Mouse (Mus musculus): Measurements from ENCODE around the gene Rftn1. TPM values are rescaled to one million over a fixed set of nuclear protein-coding genes. Genes with fewer than 3 reads are reported as not detected.

Rftn1 gene
- polyA plus RNA-seq, 1 experiment, result 4.2 TPM

DNA sequence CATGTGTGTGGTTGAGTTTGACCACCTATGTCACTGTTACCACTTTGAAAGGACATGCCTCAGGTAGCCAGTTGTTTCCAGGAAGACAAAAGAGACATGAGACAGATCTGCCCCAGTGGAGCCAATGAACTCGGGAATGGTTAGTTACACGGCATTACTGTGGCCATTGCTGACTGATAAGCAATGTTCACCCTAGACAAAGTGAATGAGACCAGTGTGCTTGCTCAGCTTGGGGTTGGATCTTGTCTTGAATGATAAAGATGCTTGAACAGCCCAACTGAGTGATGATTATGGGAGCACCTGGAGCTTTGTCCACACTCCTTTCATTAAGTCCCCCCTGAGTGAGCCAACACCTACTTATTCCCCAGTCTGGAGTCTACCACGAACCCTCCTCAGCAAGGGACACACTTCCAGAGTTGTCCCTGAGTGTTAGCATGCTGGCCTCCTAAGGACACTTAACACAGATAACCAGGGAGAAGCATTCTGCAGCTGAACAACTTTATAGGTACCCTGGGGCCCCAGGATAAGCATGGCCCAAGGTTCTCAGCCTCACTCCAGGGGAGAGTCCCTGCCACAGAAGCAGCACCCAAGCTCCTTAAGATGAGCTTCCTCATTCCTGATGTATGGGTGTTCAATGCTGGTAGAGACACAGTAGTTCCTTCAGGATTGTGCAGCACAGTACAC, 149.6 kb downstream of the Rftn1 start:
- H3K27ac ChIP-seq (replicated peaks; ENCODE audit: low read depth, low read length), result no peak overlapping the region
- H3K4me1 ChIP-seq (ENCODE audit: control insufficient read depth, insufficient read depth, insufficient read length, low read length), result peaks cover 7% of the 10 kb centered on the region; the same call in 1 of the 2 replicates
- no peak overlapping the region for H3K4me3 ChIP-seq (ENCODE audit: insufficient read depth, low read depth, low read length)

GRCm38 (mm10) chr17:50037882-50038665, 152.4 kb downstream of the Rftn1 start:
- Histone ChIP-seq H3K27ac (replicated peaks; ENCODE audit: low read depth, low read length) (peak overlapping the region; percentile 21; the same call in 1 of the 2 replicates), H3K4me1 (ENCODE audit: control insufficient read depth, insufficient read depth, insufficient read length, low read length) (peaks cover 19% of the 10 kb centered on the region; the same call in 1 of the 2 replicates), H3K4me3 (ENCODE audit: insufficient read depth, low read depth, low read length) (no peak overlapping the region)

GRCm38 (mm10) chr17:50037416-50037815, 153.1 kb downstream of the Rftn1 start:
- Histone ChIP-seq H3K4me1 (ENCODE audit: control insufficient read depth, insufficient read depth, insufficient read length, low read length) (peaks cover 21% of the 10 kb centered on the region; the same call in 1 of the 2 replicates), H3K4me3 (ENCODE audit: insufficient read depth, low read depth, low read length) (no peak overlapping the region), H3K27ac (replicated peaks; ENCODE audit: low read depth, low read length) (peak overlapping the region; percentile 21; the same call in 1 of the 2 replicates)

DNA sequence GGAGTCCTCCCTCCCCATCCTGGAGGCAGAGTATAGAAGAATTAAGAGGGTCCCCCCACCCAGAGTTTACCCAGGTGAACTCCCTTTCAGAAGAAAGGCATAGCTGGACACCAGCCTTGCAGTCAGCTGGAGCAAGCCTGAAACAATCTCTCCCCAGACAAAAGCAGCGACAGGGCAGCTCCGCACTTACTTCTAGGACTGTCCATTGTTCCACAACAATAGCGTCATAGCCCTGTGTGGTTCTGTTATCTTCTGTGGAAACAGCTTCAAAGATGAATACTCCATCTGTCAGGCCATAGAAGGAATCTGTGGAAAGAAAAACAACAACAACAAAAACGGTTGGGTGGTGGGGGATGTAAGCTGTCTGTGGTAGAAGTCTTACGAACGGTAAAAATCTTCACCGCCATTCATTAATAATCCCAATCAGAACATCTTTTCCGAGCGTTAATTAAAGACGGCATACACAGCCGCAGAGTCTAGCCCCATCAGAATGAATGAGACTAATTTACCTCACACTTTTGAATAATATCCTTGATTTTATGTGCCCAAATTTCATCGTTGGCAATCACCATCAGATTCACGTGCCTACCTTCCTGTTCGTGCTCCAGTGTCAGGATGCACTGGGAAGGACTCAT, 153.6 kb downstream of the Rftn1 start:
- H3K4me3 ChIP-seq (ENCODE audit: insufficient read depth, low read depth, low read length), result no peak overlapping the region
- H3K27ac ChIP-seq (replicated peaks; ENCODE audit: low read depth, low read length), result no peak overlapping the region
- H3K4me1 ChIP-seq (ENCODE audit: control insufficient read depth, insufficient read depth, insufficient read length, low read length), result peaks cover 21% of the 10 kb centered on the region; the same call in 1 of the 2 replicates

GRCm38 (mm10) chr17:50033698-50034097, 156.8 kb downstream of the Rftn1 start:
- Histone ChIP-seq H3K27ac (replicated peaks; ENCODE audit: low read depth, low read length) (peak overlapping the region; percentile 90), H3K4me1 (ENCODE audit: control insufficient read depth, insufficient read depth, insufficient read length, low read length) (peaks cover 19% of the 10 kb centered on the region; the same call in 1 of the 2 replicates), H3K4me3 (ENCODE audit: insufficient read depth, low read depth, low read length) (no peak overlapping the region)

DNA sequence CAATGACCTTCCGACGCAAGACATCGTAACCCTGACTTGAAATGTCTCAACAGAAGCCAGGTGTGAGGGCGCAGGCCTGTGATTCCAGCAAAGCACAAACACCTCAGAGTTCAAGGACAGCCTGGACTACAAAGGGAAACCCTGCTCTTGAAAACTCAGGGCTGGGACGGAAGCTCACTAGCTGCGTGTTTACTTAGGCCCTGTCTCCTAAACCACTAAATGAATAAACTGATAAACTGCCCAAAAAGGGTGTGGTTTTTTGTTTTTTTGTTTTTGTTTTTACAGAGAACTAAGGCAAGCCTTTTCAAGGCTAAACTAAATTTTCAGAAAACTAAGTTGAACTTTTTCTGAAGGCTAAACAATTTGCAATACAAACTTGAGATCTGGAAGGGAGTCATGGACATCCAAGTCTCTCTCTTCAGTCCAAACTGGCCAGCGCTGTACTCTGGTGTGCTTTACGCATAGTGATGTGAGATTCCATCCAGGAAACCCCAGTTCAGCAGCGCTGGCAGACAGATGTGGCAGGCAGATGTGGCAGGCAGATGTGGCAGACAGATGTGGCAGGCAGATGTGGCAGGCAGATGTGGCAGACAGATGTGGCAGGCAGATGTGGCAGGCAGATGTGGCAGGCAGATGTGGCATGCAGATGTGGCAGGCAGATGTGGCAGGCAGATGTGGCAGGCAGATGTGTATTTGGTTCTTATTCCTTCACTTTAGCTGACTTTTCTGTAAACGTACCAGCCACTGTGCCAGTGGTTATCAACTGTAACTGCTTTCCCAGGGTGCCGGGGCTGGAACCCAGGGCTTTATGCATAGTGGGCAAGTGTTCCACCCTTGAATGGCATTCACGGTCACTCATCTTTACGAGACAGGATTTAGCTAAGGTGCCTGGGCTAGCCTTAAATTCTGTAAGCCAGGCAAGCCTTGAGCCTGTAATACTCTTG, 158.7 kb downstream of the Rftn1 start:
- no peak overlapping the region for H3K4me3 ChIP-seq (ENCODE audit: insufficient read depth, low read depth, low read length)
- peaks cover 20% of the 10 kb centered on the region; the same call in 1 of the 2 replicates for H3K4me1 ChIP-seq (ENCODE audit: control insufficient read depth, insufficient read depth, insufficient read length, low read length)
- no peak overlapping the region for H3K27ac ChIP-seq (replicated peaks; ENCODE audit: low read depth, low read length)

DNA sequence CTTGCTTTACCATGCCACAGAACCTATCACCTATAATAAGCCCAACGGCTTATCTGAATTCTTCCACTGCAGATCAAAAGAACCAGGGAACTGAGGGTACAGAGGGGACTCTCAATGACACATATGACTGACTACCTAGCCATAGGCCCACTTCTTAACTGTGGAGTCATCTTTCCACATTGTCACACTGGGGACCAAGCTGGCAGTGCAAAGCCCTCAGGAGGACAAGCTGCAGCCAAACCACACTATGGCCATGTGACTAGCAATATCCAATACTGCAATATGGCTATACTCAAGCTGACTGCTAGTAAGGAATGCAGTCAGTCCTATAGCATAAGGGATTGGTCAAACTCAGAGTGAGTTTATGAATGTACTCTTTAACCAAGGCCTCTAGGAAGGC, 164.8 kb downstream of the Rftn1 start:
- peaks cover 17% of the 10 kb centered on the region; the same call in 1 of the 2 replicates for H3K4me1 ChIP-seq (ENCODE audit: control insufficient read depth, insufficient read depth, insufficient read length, low read length)
- peak overlapping the region; percentile 55 for H3K27ac ChIP-seq (replicated peaks; ENCODE audit: low read depth, low read length)
- H3K4me3 ChIP-seq (ENCODE audit: insufficient read depth, low read depth, low read length), result no peak overlapping the region

- peaks cover 17% of the 10 kb centered on the region; the same call in 1 of the 2 replicates for H3K4me1 ChIP-seq (ENCODE audit: control insufficient read depth, insufficient read depth, insufficient read length, low read length)
- H3K4me3 ChIP-seq (ENCODE audit: insufficient read depth, low read depth, low read length), result no peak overlapping the region
- H3K27ac ChIP-seq (replicated peaks; ENCODE audit: low read depth, low read length), result peak overlapping the region; percentile 58
Observed at GRCm38 (mm10) chr17:50025173-50025626, 165.3 kb downstream of the Rftn1 start.

GRCm38 (mm10) chr17:50021400-50021799, 169.1 kb downstream of the Rftn1 start:
- Histone ChIP-seq H3K4me3 (ENCODE audit: insufficient read depth, low read depth, low read length) (no peak overlapping the region), H3K27ac (replicated peaks; ENCODE audit: low read depth, low read length) (no peak overlapping the region)

GRCm38 (mm10) chr17:50020211-50021001, 170.1 kb downstream of the Rftn1 start:
- H3K27ac ChIP-seq (replicated peaks; ENCODE audit: low read depth, low read length), result no peak overlapping the region
- H3K4me3 ChIP-seq (ENCODE audit: insufficient read depth, low read depth, low read length), result no peak overlapping the region
- peaks cover under 1% of the 10 kb centered on the region for H3K4me1 ChIP-seq (ENCODE audit: control insufficient read depth, insufficient read depth, insufficient read length, low read length)

More at GRCm38 (mm10) chr17:50021400-50021799, 169.1 kb downstream of the Rftn1 start:
- H3K4me1 ChIP-seq (ENCODE audit: control insufficient read depth, insufficient read depth, insufficient read length, low read length), result peaks cover 9% of the 10 kb centered on the region

GRCm38 (mm10) chr17:50019819-50020210, 170.7 kb downstream of the Rftn1 start:
- H3K4me3 ChIP-seq (ENCODE audit: insufficient read depth, low read depth, low read length), result no peak overlapping the region
- H3K4me1 ChIP-seq (ENCODE audit: control insufficient read depth, insufficient read depth, insufficient read length, low read length), result no peaks in the 10 kb centered on the region; the same call in none of the 2 replicates
- no peak overlapping the region for H3K27ac ChIP-seq (replicated peaks; ENCODE audit: low read depth, low read length)

GRCm38 (mm10) chr17:50019090-50019489, 171.4 kb downstream of the Rftn1 start:
- peaks cover 6% of the 10 kb centered on the region for H3K4me1 ChIP-seq (ENCODE audit: control insufficient read depth, insufficient read depth, insufficient read length, low read length)
- H3K27ac ChIP-seq (replicated peaks; ENCODE audit: low read depth, low read length), result no peak overlapping the region
- H3K4me3 ChIP-seq (ENCODE audit: insufficient read depth, low read depth, low read length), result no peak overlapping the region

DNA sequence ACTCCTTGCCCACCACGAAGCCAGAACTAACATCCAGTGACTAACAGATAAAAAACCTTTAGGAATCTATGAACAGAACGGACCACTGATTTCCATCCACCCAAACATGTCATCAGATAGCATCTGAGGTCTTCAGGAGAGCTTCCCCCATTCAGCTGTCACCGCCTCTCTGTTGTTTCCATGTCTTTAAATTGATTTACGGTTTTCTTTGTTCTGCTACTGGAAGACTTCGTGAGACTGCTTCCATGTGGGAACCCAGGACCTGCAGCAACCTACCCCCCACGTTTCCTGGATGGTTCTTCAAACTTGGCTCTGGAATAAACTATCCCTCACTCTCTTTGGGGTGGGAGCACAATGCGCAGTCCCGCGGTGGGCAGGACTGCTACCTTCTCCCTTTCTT, 175.8 kb downstream of the Rftn1 start:
- Histone ChIP-seq H3K4me3 (ENCODE audit: insufficient read depth, low read depth, low read length) (no peak overlapping the region), H3K27ac (replicated peaks; ENCODE audit: low read depth, low read length) (no peak overlapping the region), H3K4me1 (ENCODE audit: control insufficient read depth, insufficient read depth, insufficient read length, low read length) (peaks cover 9% of the 10 kb centered on the region)

Data from brown adipose tissue, adult 24 weeks (tissue).